Mouse (Mus musculus): ENCODE data around the gene Cdc42ep4. TPM values are rescaled to one million over a fixed set of nuclear protein-coding genes. Genes with fewer than 3 reads are reported as not detected.

The Cdc42ep4 gene
- polyA plus RNA-seq, 1 experiment from 2014 or later: 102 TPM

GRCm38 (mm10) chr11:113754845-113755244 lies 3.2 kb upstream of the Cdc42ep4 start:
- H3K4me1 ChIP-seq: peaks cover 23% of the 10 kb centered on the region
- ATAC-seq (ENCODE audit: low FRiP score, low read depth): no peak
- 0 out of 2 replicates have a peak overlapping the region, but pooled peaks have one; percentile 3 for H3K27ac ChIP-seq
- H3K9ac ChIP-seq: no peak overlapping the region; the same call in 1 of the 2 replicates
- no peak overlapping the region for H3K4me3 ChIP-seq
- no peaks in the 10 kb centered on the region for H3K9me3 ChIP-seq
- no peak overlapping the region for H3K4me2 ChIP-seq (replicated peaks)
- WGBS: 20% methylated on average over 9 of the region's 9 CpGs
- no peaks in the 10 kb centered on the region for H3K27me3 ChIP-seq
- no peaks in the 10 kb centered on the region for H3K36me3 ChIP-seq

GRCm38 (mm10) chr11:113752685-113753430 lies 1.2 kb upstream of the Cdc42ep4 start:
- 95% methylated on average over 10 of the region's 10 CpGs for WGBS

GRCm38 (mm10) chr11:113752158-113752661 lies 529 bp upstream of the Cdc42ep4 start:
- H3K9ac ChIP-seq: peak overlapping the region; percentile 94
- no peaks in the 10 kb centered on the region for H3K27me3 ChIP-seq
- H3K27ac ChIP-seq: peak overlapping the region; percentile 99
- ATAC-seq (ENCODE audit: low FRiP score, low read depth): no peak
- H3K9me3 ChIP-seq: no peaks in the 10 kb centered on the region
- 17% methylated on average over 15 of the region's 15 CpGs for WGBS
- H3K4me2 ChIP-seq (replicated peaks): peak overlapping the region; percentile 93
- H3K4me3 ChIP-seq: peak overlapping the region; percentile 87
- peaks cover 8% of the 10 kb centered on the region; the same call in 1 of the 2 replicates for H3K36me3 ChIP-seq
- peaks cover 48% of the 10 kb centered on the region for H3K4me1 ChIP-seq

More at GRCm38 (mm10) chr11:113752685-113753430, 1.2 kb upstream of the Cdc42ep4 start:
- ATAC-seq (ENCODE audit: low FRiP score, low read depth): no peak
- H3K27me3 ChIP-seq: no peaks in the 10 kb centered on the region
- H3K4me2 ChIP-seq (replicated peaks): peak overlapping the region; percentile 93
- H3K9me3 ChIP-seq: no peaks in the 10 kb centered on the region
- no peak overlapping the region for H3K4me3 ChIP-seq
- peaks cover 8% of the 10 kb centered on the region; the same call in 1 of the 2 replicates for H3K36me3 ChIP-seq
- no peak overlapping the region for H3K9ac ChIP-seq
- H3K27ac ChIP-seq: no peak overlapping the region
- H3K4me1 ChIP-seq: peaks cover 41% of the 10 kb centered on the region

DNA sequence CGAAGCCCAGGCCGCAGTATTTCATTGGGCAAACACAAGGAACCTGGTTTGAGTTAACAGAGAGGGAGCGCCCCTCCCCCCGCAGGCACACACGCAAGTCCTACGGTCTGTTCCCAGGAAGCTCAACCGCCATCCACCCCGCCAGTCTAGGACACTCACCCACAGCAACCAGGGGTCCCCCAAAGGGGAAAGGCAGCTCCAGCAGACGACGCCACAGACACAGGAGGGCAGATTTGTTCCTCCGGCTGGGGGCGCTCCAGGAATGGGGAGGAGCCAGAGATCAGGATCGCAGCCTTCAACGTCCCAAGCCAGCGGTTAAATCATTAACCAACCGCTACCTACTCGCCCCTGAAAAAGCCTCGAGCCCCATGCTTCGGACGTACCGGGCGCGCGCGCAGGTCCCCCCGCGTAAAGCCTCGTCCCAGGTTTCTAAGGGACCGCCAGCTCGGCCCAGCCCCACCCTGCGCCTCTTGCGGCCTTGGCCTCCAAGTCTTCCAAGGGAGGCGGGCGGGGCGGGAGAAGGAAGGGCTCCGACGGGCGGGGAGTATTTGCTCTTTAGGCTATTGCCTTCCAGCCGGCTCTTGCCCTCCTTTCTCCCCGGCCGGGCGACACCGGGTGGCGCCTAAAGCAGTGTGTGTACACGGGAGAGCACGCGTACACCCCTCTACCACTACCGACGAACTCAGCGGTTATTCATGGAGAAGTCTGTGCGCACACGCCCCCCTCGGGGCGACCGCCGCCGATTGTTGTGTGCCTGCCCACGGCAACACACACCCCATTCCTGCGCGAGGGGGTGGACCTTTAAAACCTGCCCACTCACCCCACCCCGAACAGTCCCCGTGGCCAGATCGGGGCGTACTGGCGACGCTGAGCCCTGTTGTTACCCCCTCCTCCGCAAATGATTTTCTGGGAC lies 854 bp downstream of the Cdc42ep4 start:
- ATAC-seq (ENCODE audit: low FRiP score, low read depth): peak; percentile 54
- peaks cover 57% of the 10 kb centered on the region for H3K4me1 ChIP-seq

GRCm38 (mm10) chr11:113749749-113750351 lies 1.8 kb downstream of the Cdc42ep4 start:
- Histone ChIP-seq H3K9me3 (no peaks in the 10 kb centered on the region), H3K4me2 (replicated peaks) (peak overlapping the region; percentile 93), H3K36me3 (peaks cover 20% of the 10 kb centered on the region), H3K4me3 (peak overlapping the region; percentile 87), H3K27me3 (no peaks in the 10 kb centered on the region), H3K4me1 (peaks cover 52% of the 10 kb centered on the region), H3K27ac (peak overlapping the region; percentile 99), H3K9ac (peak overlapping the region; percentile 94)
- 4% methylated on average over 9 of the region's 9 CpGs for WGBS
- ATAC-seq (ENCODE audit: low FRiP score, low read depth): peak; percentile 18; the same call in 1 of the 2 replicates

More for the DNA sequence above, 854 bp downstream of the Cdc42ep4 start:
- no peaks in the 10 kb centered on the region for H3K27me3 ChIP-seq
- peak overlapping the region; percentile 94 for H3K9ac ChIP-seq
- H3K36me3 ChIP-seq: peaks cover 12% of the 10 kb centered on the region; the same call in 1 of the 2 replicates
- peak overlapping the region; percentile 87 for H3K4me3 ChIP-seq
- H3K4me2 ChIP-seq (replicated peaks): peak overlapping the region; percentile 93
- WGBS: under 1% methylated on average over 65 of the region's 67 CpGs
- H3K27ac ChIP-seq: peak overlapping the region; percentile 99
- H3K9me3 ChIP-seq: no peaks in the 10 kb centered on the region

- peak overlapping the region; percentile 94 for H3K9ac ChIP-seq
- no peak for ATAC-seq (ENCODE audit: low FRiP score, low read depth)
- H3K4me3 ChIP-seq: peak overlapping the region; percentile 87
- H3K9me3 ChIP-seq: no peaks in the 10 kb centered on the region
- peaks cover 27% of the 10 kb centered on the region for H3K36me3 ChIP-seq
- peaks cover 43% of the 10 kb centered on the region for H3K4me1 ChIP-seq
- 9% methylated on average over 20 of the region's 21 CpGs for WGBS
- peak overlapping the region; percentile 99 for H3K27ac ChIP-seq
- no peaks in the 10 kb centered on the region for H3K27me3 ChIP-seq
- H3K4me2 ChIP-seq (replicated peaks): peak overlapping the region; percentile 93
These were observed 2.7 kb downstream of the Cdc42ep4 start for GRCm38 (mm10) chr11:113748797-113749521.

DNA sequence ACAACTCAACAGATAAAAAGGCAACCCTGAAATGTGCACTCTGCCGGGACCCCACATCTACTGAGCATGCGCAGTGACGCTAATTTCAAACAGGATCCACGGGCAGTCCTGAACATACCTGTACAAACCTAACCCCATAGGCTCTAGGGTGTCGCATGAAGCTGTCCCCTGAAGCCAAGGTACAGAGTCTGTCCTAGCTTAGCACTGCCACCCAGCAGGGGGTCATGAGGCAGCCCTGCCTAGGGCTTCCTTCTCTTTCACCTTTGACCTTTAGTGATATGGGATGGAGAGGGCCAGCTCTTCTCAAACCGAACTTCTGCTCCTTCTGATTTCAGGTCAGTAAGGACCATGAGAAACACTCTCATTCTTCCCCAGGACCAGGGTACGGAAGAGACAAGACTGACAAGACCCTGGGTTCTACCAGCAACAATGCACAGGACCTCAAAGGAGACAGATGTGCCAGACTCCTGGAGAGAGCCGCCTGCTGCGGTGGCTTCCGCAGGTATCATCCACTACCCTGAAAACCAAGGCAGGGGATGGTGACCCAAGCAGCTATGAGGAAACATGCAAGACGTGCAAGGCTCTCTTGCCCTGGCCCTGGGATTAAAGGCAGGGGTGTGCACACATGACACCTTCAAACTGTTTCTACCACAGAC lies 3.8 kb downstream of the Cdc42ep4 start:
- H3K4me2 ChIP-seq (replicated peaks): peak overlapping the region; percentile 93
- H3K9me3 ChIP-seq: peaks cover 4% of the 10 kb centered on the region; the same call in 1 of the 2 replicates

GRCm38 (mm10) chr11:113747056-113747455 lies 4.6 kb downstream of the Cdc42ep4 start:
- Histone ChIP-seq H3K4me2 (replicated peaks) (peak overlapping the region; percentile 93), H3K4me3 (peak overlapping the region; percentile 20), H3K9me3 (peaks cover 4% of the 10 kb centered on the region; the same call in 1 of the 2 replicates), H3K27me3 (no peaks in the 10 kb centered on the region), H3K36me3 (peaks cover 45% of the 10 kb centered on the region), H3K4me1 (peaks cover 38% of the 10 kb centered on the region), H3K27ac (0 out of 2 replicates have a peak overlapping the region, but pooled peaks have one; percentile 33), H3K9ac (peak overlapping the region; percentile 36; the same call in 1 of the 2 replicates)
- 44% methylated on average over 16 of the region's 16 CpGs for WGBS
- ATAC-seq (ENCODE audit: low FRiP score, low read depth): no peak

More for the DNA sequence above, 3.8 kb downstream of the Cdc42ep4 start:
- peak overlapping the region; percentile 87 for H3K4me3 ChIP-seq
- H3K27ac ChIP-seq: peak overlapping the region; percentile 99; the same call in 1 of the 2 replicates
- peaks cover 43% of the 10 kb centered on the region for H3K4me1 ChIP-seq
- H3K9ac ChIP-seq: peak overlapping the region; percentile 94
- ATAC-seq (ENCODE audit: low FRiP score, low read depth): no peak
- H3K27me3 ChIP-seq: no peaks in the 10 kb centered on the region
- 68% methylated on average over 11 of the region's 11 CpGs for WGBS
- peaks cover 37% of the 10 kb centered on the region for H3K36me3 ChIP-seq

GRCm38 (mm10) chr11:113745961-113746360 lies 5.7 kb downstream of the Cdc42ep4 start:
- Histone ChIP-seq H3K27me3 (no peaks in the 10 kb centered on the region), H3K4me2 (replicated peaks) (no peak overlapping the region), H3K9me3 (peaks cover 4% of the 10 kb centered on the region; the same call in 1 of the 2 replicates), H3K4me1 (peaks cover 37% of the 10 kb centered on the region), H3K27ac (no peak overlapping the region), H3K4me3 (no peak overlapping the region), H3K9ac (no peak overlapping the region), H3K36me3 (peaks cover 50% of the 10 kb centered on the region)
- ATAC-seq (ENCODE audit: low FRiP score, low read depth): no peak
- whole genome bisulfite sequencing: 75% methylated on average over 4 of the region's 4 CpGs

DNA sequence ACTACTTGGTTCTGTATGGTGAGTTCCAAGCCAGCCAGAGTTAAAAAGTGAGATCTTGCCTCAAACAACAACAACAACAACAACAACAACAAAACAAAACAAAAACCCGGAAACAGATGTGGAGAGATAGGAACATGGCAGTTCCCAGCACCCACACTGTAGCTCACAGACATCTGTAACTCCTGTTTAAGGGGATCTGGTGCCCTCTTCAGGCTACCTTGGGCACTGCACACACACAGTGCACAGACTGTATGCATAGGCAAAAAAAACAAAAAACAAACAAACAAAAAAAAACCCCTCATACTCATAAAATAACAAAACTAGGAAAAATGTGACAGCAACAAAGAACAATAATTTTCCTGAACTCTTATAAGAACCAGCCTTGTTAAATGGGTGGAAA lies 8.7 kb downstream of the Cdc42ep4 start:
- peaks cover 4% of the 10 kb centered on the region; the same call in 1 of the 2 replicates for H3K9me3 ChIP-seq
- H3K9ac ChIP-seq: no peak overlapping the region
- peaks cover 44% of the 10 kb centered on the region for H3K4me1 ChIP-seq
- H3K27me3 ChIP-seq: no peaks in the 10 kb centered on the region
- H3K27ac ChIP-seq: no peak overlapping the region
- ATAC-seq (ENCODE audit: low FRiP score, low read depth): no peak
- WGBS: 96% methylated on average over 1 of the region's 1 CpGs
- peaks cover 64% of the 10 kb centered on the region for H3K36me3 ChIP-seq
- no peak overlapping the region for H3K4me2 ChIP-seq (replicated peaks)
- no peak overlapping the region for H3K4me3 ChIP-seq
